Mouse (Mus musculus): ENCODE data around the gene Naa60. TPM values are rescaled to one million over a fixed set of nuclear protein-coding genes. Genes with fewer than 3 reads are reported as not detected.

Naa60 gene
- total RNA-seq (2014; rRNA removed) (76.7 and 89.6 TPM in 2 replicates), polyA plus RNA-seq (2015; fragmentation: Nextera tagmentation; extraction: Ambion mirVana) (85.7 and 91.6 TPM in 2 replicates)

DNA sequence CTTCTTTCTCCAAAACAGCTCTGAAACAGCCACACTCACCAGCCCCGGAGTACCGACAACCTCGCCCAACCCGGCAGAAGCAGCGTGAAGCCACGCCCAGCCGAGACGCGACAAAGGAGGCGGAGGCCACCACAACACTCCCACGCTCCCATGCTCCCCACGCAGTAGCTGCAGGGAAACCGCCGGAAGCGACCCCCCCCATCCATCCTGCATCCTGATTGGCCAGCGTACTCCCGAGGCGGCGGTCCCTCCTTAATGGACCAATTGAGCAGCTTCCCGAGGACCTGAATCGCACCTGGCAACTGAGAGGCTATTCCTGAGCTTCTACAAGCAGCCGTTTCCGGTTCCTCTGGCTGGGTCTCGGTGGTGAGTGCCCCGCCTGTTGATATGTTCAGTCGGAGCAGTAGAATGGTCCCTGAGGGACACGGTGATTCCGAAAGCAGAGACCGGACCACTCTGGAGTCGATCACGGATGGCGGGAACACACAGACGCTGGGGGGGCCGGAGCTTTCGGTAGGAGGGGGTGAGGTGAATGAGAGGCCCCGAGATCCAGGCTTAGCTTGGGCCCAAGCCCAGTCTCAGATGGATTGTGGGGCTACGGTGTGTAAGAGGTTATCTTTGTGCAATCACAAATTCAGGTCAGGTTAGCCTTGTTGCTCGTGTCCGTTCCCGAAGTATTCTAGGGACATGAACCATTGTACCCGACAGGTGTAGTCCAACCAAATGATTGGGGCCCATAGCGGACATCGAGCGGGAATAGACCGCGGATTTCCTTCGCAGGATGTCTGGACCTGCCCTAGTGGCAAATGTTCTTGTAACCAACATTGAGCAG is at the start of gene Naa60:
Gene Naa60 (plus strand): TSS at position 160 of the 832 bp plus-strand sequence.
- Histone ChIP-seq H3K4me2 (ENCODE audit: low read depth, low read length) (peak within 1 kb of the TSS; percentile 95), H3K27me3 (ENCODE audit: insufficient read depth, low read length) (no peaks in the 10 kb centered on the region), H3K27ac (peak within 1 kb of the TSS; percentile 62; the same call in 1 of the 2 replicates), H3K4me1 (ENCODE audit: insufficient read depth, low read length) (no peaks in the 10 kb centered on the region), H3K36me3 (ENCODE audit: insufficient read depth, low read length) (no peaks in the 10 kb centered on the region), H3K9me3 (ENCODE audit: low read length) (no peaks in the 10 kb centered on the region), H3K4me3 (ENCODE audit: low read length) (peak within 1 kb of the TSS; percentile 49), H3K9ac (replicated peaks; ENCODE audit: low read length) (peak within 1 kb of the TSS; percentile 52)
- DNase-seq (ENCODE audit: low spot score) (peak; percentile 95), ATAC-seq (peak; percentile 99)
- peak; percentile 7; the same call in 1 of the 2 replicates for TF ChIP-seq CTCF (IDR thresholded peaks at IDR 0.05; ENCODE audit: low read depth)
- WGBS = 5% methylated on average over 47 of the region's 47 CpGs

DNA sequence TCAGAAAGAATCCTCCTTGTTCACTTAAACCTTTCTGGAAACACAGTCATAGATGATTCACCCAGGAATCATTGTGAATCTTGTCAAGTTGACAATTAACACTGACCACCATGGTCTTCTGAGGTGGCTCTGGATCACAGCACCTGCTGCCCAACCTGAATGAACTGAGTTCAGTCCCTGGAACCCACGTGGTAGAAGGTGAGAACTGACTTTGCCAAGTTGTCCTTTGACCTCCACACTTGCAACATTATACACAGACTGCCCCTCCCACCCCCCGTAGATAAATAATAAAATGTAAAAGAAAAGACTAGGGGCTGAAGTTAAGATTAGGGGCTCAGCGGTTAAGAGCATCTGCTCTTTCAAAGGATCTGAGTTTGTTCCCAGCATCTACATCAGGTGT is 44.2 kb upstream of the Naa60 start:
- no peak for TF ChIP-seq CTCF (IDR thresholded peaks at IDR 0.05; ENCODE audit: low read depth)
- no peak overlapping the region for H3K4me2 ChIP-seq (ENCODE audit: low read depth, low read length)
- no peaks in the 10 kb centered on the region for H3K4me1 ChIP-seq (ENCODE audit: insufficient read depth, low read length)
- H3K9me3 ChIP-seq (ENCODE audit: low read length) = no peaks in the 10 kb centered on the region
- no peaks in the 10 kb centered on the region for H3K36me3 ChIP-seq (ENCODE audit: insufficient read depth, low read length)
- ATAC-seq (no peak), DNase-seq (ENCODE audit: low spot score) (no peak)
- no peak overlapping the region for H3K9ac ChIP-seq (replicated peaks; ENCODE audit: low read length)
- no peak overlapping the region for H3K27ac ChIP-seq
- H3K27me3 ChIP-seq (ENCODE audit: insufficient read depth, low read length) = no peaks in the 10 kb centered on the region
- H3K4me3 ChIP-seq (ENCODE audit: low read length) = no peak overlapping the region
- 60% methylated on average over 3 of the region's 3 CpGs for WGBS

DNA sequence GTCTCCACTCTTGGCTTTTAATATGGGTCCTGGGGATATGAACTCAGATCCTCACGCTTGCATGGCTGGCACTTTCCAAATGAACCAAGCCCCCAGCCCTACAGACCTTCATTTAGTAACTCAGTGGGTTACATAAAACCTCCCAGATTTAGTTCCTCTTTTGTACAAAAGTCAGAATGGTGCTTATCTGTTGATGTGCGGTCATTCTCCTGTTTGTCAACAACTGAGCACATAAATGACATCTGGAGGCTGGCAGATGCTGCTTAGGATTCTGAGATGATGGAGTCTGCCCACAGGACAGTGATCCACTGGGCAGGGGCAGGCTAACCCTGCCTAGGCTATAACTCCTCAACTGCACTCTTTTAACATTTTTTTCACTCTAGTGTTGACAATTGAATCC is 42.4 kb upstream of the Naa60 start:
- Histone ChIP-seq H3K9ac (replicated peaks; ENCODE audit: low read length) (no peak overlapping the region), H3K4me2 (ENCODE audit: low read depth, low read length) (no peak overlapping the region), H3K36me3 (ENCODE audit: insufficient read depth, low read length) (no peaks in the 10 kb centered on the region), H3K4me3 (ENCODE audit: low read length) (no peak overlapping the region), H3K27me3 (ENCODE audit: insufficient read depth, low read length) (no peaks in the 10 kb centered on the region), H3K9me3 (ENCODE audit: low read length) (no peaks in the 10 kb centered on the region), H3K4me1 (ENCODE audit: insufficient read depth, low read length) (no peaks in the 10 kb centered on the region), H3K27ac (no peak overlapping the region)
- no peak for TF ChIP-seq CTCF (IDR thresholded peaks at IDR 0.05; ENCODE audit: low read depth)
- 88% methylated on average over 2 of the region's 2 CpGs for WGBS
- ATAC-seq (no peak), DNase-seq (ENCODE audit: low spot score) (no peak)

DNA sequence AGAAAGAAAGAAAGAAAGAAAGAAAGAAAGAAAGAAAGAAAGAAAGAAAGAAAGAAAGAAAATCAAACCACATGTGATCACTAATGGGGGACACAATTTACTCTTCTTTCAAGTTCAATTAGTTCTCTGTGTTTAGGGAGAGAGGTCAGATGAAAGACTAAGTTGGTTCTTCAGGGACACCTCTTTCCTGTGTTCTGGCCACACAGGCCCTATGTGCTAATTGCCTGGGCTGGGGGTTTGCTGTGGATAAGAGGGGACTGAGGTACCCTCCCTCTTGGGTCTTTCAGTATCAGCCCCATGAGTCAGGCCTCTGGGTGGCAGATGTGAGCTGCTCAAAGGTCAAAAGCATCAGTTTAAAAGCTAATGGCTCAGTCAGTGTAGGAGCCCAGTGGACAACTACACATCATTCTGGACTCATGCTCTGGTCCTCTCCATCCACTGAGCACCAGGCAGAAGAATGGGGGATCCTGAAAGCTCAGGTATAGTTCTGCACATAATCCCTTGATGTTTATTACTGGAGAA is 41.5 kb upstream of the Naa60 start, which contains the start of gene Olfr15:
Gene Olfr15 (plus strand): TSS at position 291 of the 522 bp plus-strand sequence.
- TF ChIP-seq CTCF (IDR thresholded peaks at IDR 0.05; ENCODE audit: low read depth) = no peak

DNA sequence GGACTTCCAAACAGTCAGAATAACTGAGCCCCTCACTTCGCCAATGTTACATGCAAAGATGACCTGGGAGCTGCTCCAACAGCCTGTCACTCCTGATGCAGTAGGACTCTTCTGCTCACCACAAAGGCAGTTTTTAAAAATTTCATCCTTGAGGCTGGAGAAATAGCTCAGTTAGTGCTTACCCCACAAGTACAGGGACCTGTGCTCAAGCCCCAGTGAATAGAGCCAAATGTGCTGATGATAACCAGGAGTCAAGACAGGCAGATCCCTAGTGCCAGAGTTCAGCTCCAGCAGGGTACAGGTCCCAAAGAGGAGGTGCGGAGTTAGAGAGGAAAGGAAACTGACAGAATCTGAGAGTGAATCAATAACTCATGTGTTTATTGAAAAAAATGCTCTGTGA is 36.7 kb upstream of the Naa60 start:
- no peaks in the 10 kb centered on the region for H3K9me3 ChIP-seq (ENCODE audit: low read length)

More for the DNA sequence above, 41.5 kb upstream of the Naa60 start, which contains the start of gene Olfr15:
- DNase-seq (ENCODE audit: low spot score) (no peak), ATAC-seq (no peak)
- Histone ChIP-seq H3K9me3 (ENCODE audit: low read length) (no peaks in the 10 kb centered on the region), H3K4me1 (ENCODE audit: insufficient read depth, low read length) (no peaks in the 10 kb centered on the region), H3K36me3 (ENCODE audit: insufficient read depth, low read length) (no peaks in the 10 kb centered on the region), H3K9ac (replicated peaks; ENCODE audit: low read length) (no peak within 1 kb of the TSS), H3K27me3 (ENCODE audit: insufficient read depth, low read length) (no peaks in the 10 kb centered on the region), H3K27ac (no peak within 1 kb of the TSS), H3K4me3 (ENCODE audit: low read length) (no peak within 1 kb of the TSS), H3K4me2 (ENCODE audit: low read depth, low read length) (no peak within 1 kb of the TSS)

DNA sequence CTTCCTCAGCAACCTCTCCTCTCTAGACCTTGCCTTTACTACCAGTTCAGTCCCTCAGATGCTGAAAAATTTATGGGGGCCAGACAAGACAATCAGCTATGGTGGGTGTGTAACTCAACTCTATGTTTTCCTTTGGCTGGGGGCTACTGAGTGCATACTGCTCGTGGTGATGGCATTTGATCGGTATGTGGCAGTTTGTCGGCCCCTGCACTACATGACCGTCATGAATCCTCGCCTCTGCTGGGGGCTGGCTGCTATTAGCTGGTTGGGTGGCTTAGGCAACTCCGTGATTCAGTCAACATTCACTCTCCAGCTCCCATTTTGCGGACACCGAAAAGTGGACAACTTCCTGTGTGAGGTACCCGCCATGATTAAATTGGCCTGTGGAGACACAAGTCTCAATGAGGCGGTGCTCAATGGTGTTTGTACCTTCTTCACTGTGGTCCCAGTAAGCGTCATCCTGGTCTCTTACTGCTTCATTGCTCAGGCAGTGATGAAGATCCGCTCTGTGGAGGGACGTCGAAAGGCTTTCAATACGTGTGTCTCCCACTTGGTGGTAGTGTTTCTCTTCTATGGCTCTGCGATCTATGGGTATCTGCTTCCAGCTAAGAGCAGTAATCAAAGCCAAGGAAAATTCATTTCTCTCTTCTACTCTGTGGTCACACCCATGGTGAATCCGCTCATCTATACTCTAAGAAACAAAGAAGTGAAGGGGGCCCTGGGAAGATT is 32.9 kb upstream of the Naa60 start:
- H3K4me1 ChIP-seq (ENCODE audit: insufficient read depth, low read length) = 0 out of 2 replicates have a peak, but pooled peaks cover 2% of the 10 kb centered on the region
- no peak overlapping the region for H3K4me2 ChIP-seq (ENCODE audit: low read depth, low read length)
- peak; percentile 48 for DNase-seq (ENCODE audit: low spot score)
- no peak overlapping the region for H3K4me3 ChIP-seq (ENCODE audit: low read length)
- peak; percentile 60 for TF ChIP-seq CTCF (IDR thresholded peaks at IDR 0.05; ENCODE audit: low read depth)
- no peaks in the 10 kb centered on the region for H3K36me3 ChIP-seq (ENCODE audit: insufficient read depth, low read length)
- H3K9ac ChIP-seq (replicated peaks; ENCODE audit: low read length) = no peak overlapping the region
- H3K9me3 ChIP-seq (ENCODE audit: low read length) = no peaks in the 10 kb centered on the region
- 59% methylated on average over 17 of the region's 17 CpGs for WGBS
- no peaks in the 10 kb centered on the region for H3K27me3 ChIP-seq (ENCODE audit: insufficient read depth, low read length)
- H3K27ac ChIP-seq = no peak overlapping the region
- peak; percentile 49; the same call in 1 of the 2 replicates for ATAC-seq

More for the DNA sequence above, 36.7 kb upstream of the Naa60 start:
- no peak for TF ChIP-seq CTCF (IDR thresholded peaks at IDR 0.05; ENCODE audit: low read depth)
- H3K36me3 ChIP-seq (ENCODE audit: insufficient read depth, low read length) = no peaks in the 10 kb centered on the region
- no peak overlapping the region for H3K4me2 ChIP-seq (ENCODE audit: low read depth, low read length)
- no peak overlapping the region for H3K27ac ChIP-seq
- 74% methylated on average over 2 of the region's 2 CpGs for WGBS
- H3K27me3 ChIP-seq (ENCODE audit: insufficient read depth, low read length) = no peaks in the 10 kb centered on the region
- no peak overlapping the region for H3K4me3 ChIP-seq (ENCODE audit: low read length)
- no peak overlapping the region for H3K9ac ChIP-seq (replicated peaks; ENCODE audit: low read length)
- no peaks in the 10 kb centered on the region for H3K4me1 ChIP-seq (ENCODE audit: insufficient read depth, low read length)
- no peak for DNase-seq (ENCODE audit: low spot score)
- ATAC-seq = no peak
